Mouse (Mus musculus) heart, adult 18-20 months (tissue): ENCODE measurements at regions not wholly inside any gene's neighbourhood (a gene's known extent, or its start where the extent isn't known, plus 50 kb on each side); places are given as distances from the start of the nearest gene placed in this dataset.
A peak's percentile ranks its signal among the peaks of the same experiment; 100 is the strongest.

ENCODE experiments used
- DNase-seq, 2 experiments: peaks; one replicate each; pipeline ENCODE4 v3.0.0; 2021 to 2022; ENCODE audit warnings: mixed read lengths in 1 of 2

GRCm38 (mm10) chr9:81726542-81726941, 92.9 kb upstream of the Htr1b start:
- no peak for DNase-seq

GRCm38 (mm10) chr9:81720103-81720502, 86.5 kb upstream of the Htr1b start:
- DNase-seq = peak in 1 of 2 experiments; percentile 16

DNA sequence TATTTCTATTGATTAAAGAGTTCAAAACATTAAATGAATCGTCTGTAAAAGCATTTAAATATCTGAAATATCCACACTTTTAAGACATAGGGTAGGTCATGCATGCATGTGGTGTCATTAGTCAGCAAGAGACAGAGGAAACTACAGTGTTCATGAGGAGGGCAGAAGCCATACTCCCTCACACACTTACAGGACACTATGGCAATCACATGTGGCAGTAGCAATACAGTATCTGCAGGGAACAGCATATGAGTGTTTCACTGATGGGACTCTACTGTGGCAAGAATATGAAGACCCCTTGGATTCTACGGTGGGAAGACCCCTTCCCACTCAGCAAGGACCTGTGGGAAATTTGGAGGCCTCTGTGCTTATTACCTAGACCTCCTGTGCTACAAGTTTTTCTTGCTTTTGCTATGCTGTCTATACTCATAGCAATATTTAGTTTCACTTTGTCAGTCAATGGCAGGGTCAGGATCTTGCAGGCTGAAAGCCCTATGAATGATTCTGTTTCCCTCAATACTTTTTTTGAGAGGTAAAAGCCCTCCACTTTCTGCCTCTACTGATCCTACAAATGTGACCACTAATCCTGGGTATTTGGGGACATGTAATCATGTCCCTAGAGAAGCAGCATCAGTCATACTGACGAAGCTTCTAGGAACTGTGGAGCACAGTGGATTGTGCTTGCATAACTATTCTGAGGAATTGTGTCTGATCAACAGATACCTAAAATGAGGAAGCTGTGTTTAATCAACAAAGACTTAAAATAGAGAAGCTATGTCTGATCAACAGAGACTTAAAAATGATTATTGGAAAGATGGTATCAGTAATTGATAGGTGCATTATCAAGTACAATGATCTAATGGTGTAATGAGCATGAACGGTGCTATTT, 83.6 kb upstream of the Htr1b start:
- DNase-seq = no peak

GRCm38 (mm10) chr9:81691351-81691750, 57.7 kb upstream of the Htr1b start:
- no peak for DNase-seq

DNA sequence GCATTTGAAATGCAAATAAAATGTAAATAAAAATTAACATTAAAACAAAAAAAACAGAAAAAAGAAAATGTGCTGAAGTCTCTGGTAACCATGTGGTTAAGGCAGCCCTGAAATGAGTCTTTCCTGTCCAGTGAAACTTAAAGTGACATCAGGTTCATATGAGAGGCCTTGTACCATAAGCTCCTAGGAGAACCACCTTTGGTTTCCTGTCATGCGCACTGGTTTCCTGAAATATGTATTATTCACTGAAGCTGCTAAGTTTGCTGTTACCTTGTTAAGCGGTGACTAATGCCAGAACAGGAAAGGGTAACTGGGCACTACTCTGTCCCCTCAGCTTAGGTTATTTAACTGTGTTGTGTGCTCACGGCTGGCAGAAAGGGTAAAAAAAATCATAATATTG, 56.1 kb upstream of the Htr1b start:
- DNase-seq = no peak
